Mouse (Mus musculus) MEL (cell line): ENCODE data around the gene Rgs17.
A peak's percentile ranks its signal among the peaks of the same experiment; 100 is the strongest.

Experiments used
- CHD2 ChIP-seq: IDR thresholded peaks from 2 replicates; pipeline ENCODE4 v1.6.1; 2011; ENCODE audit warnings: low read length, improper control_type of control experiment
- CTCF ChIP-seq, 3 experiments: IDR thresholded peaks in 2 of 3; conservative IDR thresholded peaks in 1 of 3; 2 replicates each; pipeline ENCODE4 v1.5.1; 2011 to 2012; ENCODE audit warnings: low read length in 3 of 3, low read depth in 2 of 3, mild to moderate bottlenecking in 2 of 3, improper control_type of control experiment in 1 of 3, inconsistent platforms in 1 of 3, mixed read lengths in 1 of 3, moderate library complexity in 1 of 3; ENCODE audit not compliant: control insufficient read depth in 1 of 3, insufficient read depth in 1 of 3, poor library complexity in 1 of 3, severe bottlenecking in 1 of 3
- NELFE ChIP-seq: IDR thresholded peaks from 2 replicates; pipeline ENCODE4 v1.6.1; 2011; ENCODE audit warnings: low read depth, low read length, improper control_type of control experiment
- POLR2A ChIP-seq, 2 experiments: IDR thresholded peaks; 2 replicates each; pipeline ENCODE4 v1.6.1; 2011 to 2012; ENCODE audit warnings: low read length in 2 of 2, mild to moderate bottlenecking in 2 of 2, control low read depth in 1 of 2, improper control_type of control experiment in 1 of 2, low read depth in 1 of 2, moderate library complexity in 1 of 2; ENCODE audit not compliant: control insufficient read depth in 1 of 2, insufficient read depth in 1 of 2, poor library complexity in 1 of 2
- POLR2AphosphoS5 ChIP-seq: IDR thresholded peaks from 2 replicates; pipeline ENCODE4 v1.6.1; 2012; ENCODE audit warnings: low read depth, borderline replicate concordance, mild to moderate bottlenecking, inconsistent platforms, low read length, moderate library complexity, mixed read lengths
- ZC3H11A ChIP-seq: IDR thresholded peaks from 2 replicates; pipeline ENCODE4 v1.6.1; 2012; ENCODE audit warnings: low read depth, mild to moderate bottlenecking, inconsistent platforms, low read length, improper control_type of control experiment
- ZKSCAN1 ChIP-seq: IDR thresholded peaks from 2 replicates; pipeline ENCODE4 v1.6.1; 2012; ENCODE audit warnings: low read depth, mild to moderate bottlenecking, inconsistent platforms, low read length, improper control_type of control experiment, moderate library complexity

- TF ChIP-seq ZC3H11A (no peak), POLR2AphosphoS5 (peak; percentile 68; the same call in 1 of the 2 replicates), CHD2 (no peak), CTCF (IDR thresholded peaks at IDR 0.05 in 2 of 3, conservative IDR thresholded peaks at IDR 0.05 in 1 of 3; ENCODE audit: control insufficient read depth in 1 of 3, insufficient read depth in 1 of 3, low read depth in 2 of 3, low read length in 3 of 3, poor library complexity in 1 of 3, severe bottlenecking in 1 of 3) (no peak), ZKSCAN1 (no peak), POLR2A (IDR thresholded peaks at IDR 0.05; ENCODE audit: control insufficient read depth in 1 of 2, insufficient read depth in 1 of 2, low read depth in 1 of 2, low read length in 2 of 2, poor library complexity in 1 of 2) (no peak), NELFE (no peak)
Observed at GRCm38 (mm10) chr10:5804691-5805156, 117.5 kb downstream of the Rgs17 start.
